Mouse (Mus musculus): ENCODE measurements around the gene Tnfrsf13b.

GRCm38 (mm10) chr11:61158141-61158540, 31.6 kb downstream of the Tnfrsf13b start:
- no peak for TF ChIP-seq CTCF (IDR thresholded peaks at IDR 0.05; ENCODE audit: low read depth)
- TF ChIP-seq EP300 (IDR thresholded peaks at IDR 0.05; ENCODE audit: low read depth): no peak

All from liver, postnatal 0 days (tissue).